Mouse (Mus musculus) embryonic facial prominence, embryonic 14.5 days (tissue): ENCODE data around the gene Gm10295. TPM values are rescaled to one million over a fixed set of nuclear protein-coding genes. Genes with fewer than 3 reads are reported as not detected.

ENCODE experiments used
- ATAC-seq: fragments of 200-750 bp; cut with Nextera tagmentation; 2 replicates; pipeline ENCODE4 v1.8.0; 2017; ENCODE audit warnings: low read depth, moderate number of reproducible peaks, moderate TSS enrichment
- DNase-seq: peaks from one replicate; pipeline ENCODE4 v3.0.0-alpha.2; 2015; ENCODE audit warnings: low spot score
- H3K27ac ChIP-seq: fragments of 300-500 bp; sonication (generic); replicated peaks from 2 replicates; pipeline ENCODE4 v1.5.1; 2014; ENCODE audit warnings: low read depth, mild to moderate bottlenecking, low read length, moderate library complexity
- H3K27me3 ChIP-seq: fragments of 300-500 bp; sonication (generic); replicated peaks from 2 replicates; pipeline ENCODE4 v1.6.1; 2014; ENCODE audit warnings: low read length; ENCODE audit not compliant: control insufficient read depth, insufficient read depth
- H3K36me3 ChIP-seq: fragments of 300-500 bp; sonication (generic); 2 replicates; pipeline ENCODE4 v1.6.1; 2014; ENCODE audit warnings: low read length, mixed read lengths; ENCODE audit not compliant: control insufficient read depth, insufficient read depth
- H3K4me1 ChIP-seq: fragments of 300-500 bp; sonication (generic); 2 replicates; pipeline ENCODE4 v1.6.1; 2014; ENCODE audit warnings: antibody characterized with exemption, low read length; ENCODE audit not compliant: control insufficient read depth, insufficient read depth
- H3K4me2 ChIP-seq: fragments of 300-500 bp; sonication (generic); 2 replicates; pipeline ENCODE4 v1.6.1; 2014; ENCODE audit warnings: low read depth, mild to moderate bottlenecking, low read length, moderate library complexity, mixed read lengths
- H3K4me3 ChIP-seq: fragments of 300-500 bp; sonication (generic); 2 replicates; pipeline ENCODE4 v1.5.1; 2014; ENCODE audit warnings: low read depth, mild to moderate bottlenecking, low read length
- H3K9ac ChIP-seq: fragments of 300-500 bp; sonication (generic); 2 replicates; pipeline ENCODE4 v1.6.1; 2014; ENCODE audit warnings: low read depth, mild to moderate bottlenecking, low read length, moderate library complexity, mixed read lengths
- H3K9me3 ChIP-seq: fragments of 300-500 bp; sonication (generic); 2 replicates; pipeline ENCODE4 v1.6.1; 2016; ENCODE audit warnings: low read length; ENCODE audit not compliant: control insufficient read depth
- WGBS: fragments of 180-500 bp; shearing (Covaris S2); extraction: QIAGEN DNeasy Blood & Tissue Kit; methylation state at CpG from one replicate; pipeline ENCODE4 v1.1.7; 2014; 5-methylcytosine and 5-hydroxymethylcytosine counted together
- polyA plus RNA-seq: library from polyadenylated mRNA; unstranded; fragments of >200 nt; fragmentation: Nextera tagmentation; extraction: Ambion mirVana; gene quantifications from 2 replicates; pipeline ENCODE4 v1.2.1, GENCODE M21; 2014

The Gm10295 gene
- polyA plus RNA-seq, 1 experiment from 2014 or later = not detected

DNA sequence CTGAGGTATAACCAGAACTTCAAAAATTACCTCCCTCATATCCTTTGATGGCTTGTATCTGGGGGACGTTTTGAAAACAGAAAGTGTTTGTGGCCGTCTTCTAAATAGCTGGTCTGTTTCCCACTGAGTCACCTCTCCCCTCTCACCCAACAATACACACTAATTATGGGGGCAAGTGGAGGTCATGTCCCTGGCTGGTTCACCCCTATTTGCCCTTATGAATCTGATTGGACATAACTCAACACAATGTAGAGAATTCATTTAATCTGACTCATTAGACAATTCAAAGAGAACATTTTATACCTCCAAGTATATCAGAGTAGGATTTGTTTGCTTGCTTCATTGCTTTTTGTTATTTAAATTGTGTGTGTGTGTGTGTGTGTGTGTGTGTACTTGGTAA, 20.6 kb upstream of the Gm10295 start:
- DNase-seq (no peak), ATAC-seq (no peak)
- Histone ChIP-seq H3K9me3 (no peaks in the 10 kb centered on the region), H3K27ac (no peak overlapping the region), H3K4me3 (no peak overlapping the region), H3K4me1 (no peaks in the 10 kb centered on the region), H3K4me2 (no peak overlapping the region), H3K9ac (no peak overlapping the region), H3K36me3 (no peaks in the 10 kb centered on the region), H3K27me3 (no peaks in the 10 kb centered on the region)
- WGBS = 37% methylated on average over 2 of the region's 2 CpGs

- Histone ChIP-seq H3K4me2 (no peak overlapping the region), H3K9me3 (no peaks in the 10 kb centered on the region), H3K9ac (no peak overlapping the region), H3K4me3 (no peak overlapping the region), H3K27me3 (no peaks in the 10 kb centered on the region), H3K4me1 (no peaks in the 10 kb centered on the region), H3K27ac (no peak overlapping the region), H3K36me3 (no peaks in the 10 kb centered on the region)
- WGBS = 42% methylated on average over 2 of the region's 2 CpGs
- DNase-seq = peak; percentile 36
- ATAC-seq = no peak
Measured at GRCm38 (mm10) chr7:71370746-71371145, 19.5 kb upstream of the Gm10295 start.

GRCm38 (mm10) chr7:71370128-71370527, 18.8 kb upstream of the Gm10295 start:
- H3K4me3 ChIP-seq = no peak overlapping the region
- H3K27ac ChIP-seq = no peak overlapping the region
- H3K4me1 ChIP-seq = no peaks in the 10 kb centered on the region
- WGBS = 89% methylated on average over 3 of the region's 3 CpGs
- DNase-seq = no peak
- no peaks in the 10 kb centered on the region for H3K9me3 ChIP-seq
- no peak for ATAC-seq
- H3K27me3 ChIP-seq = no peaks in the 10 kb centered on the region
- no peak overlapping the region for H3K9ac ChIP-seq
- H3K4me2 ChIP-seq = no peak overlapping the region
- no peaks in the 10 kb centered on the region for H3K36me3 ChIP-seq

GRCm38 (mm10) chr7:71368543-71369181, 17.4 kb upstream of the Gm10295 start:
- no peaks in the 10 kb centered on the region for H3K4me1 ChIP-seq
- H3K27me3 ChIP-seq = no peaks in the 10 kb centered on the region
- 71% methylated on average over 13 of the region's 13 CpGs for WGBS
- DNase-seq = peak; percentile 47
- no peak overlapping the region for H3K9ac ChIP-seq
- H3K4me3 ChIP-seq = no peak overlapping the region
- no peak overlapping the region for H3K27ac ChIP-seq
- no peaks in the 10 kb centered on the region for H3K9me3 ChIP-seq
- no peak for ATAC-seq
- no peak overlapping the region for H3K4me2 ChIP-seq
- H3K36me3 ChIP-seq = no peaks in the 10 kb centered on the region

DNA sequence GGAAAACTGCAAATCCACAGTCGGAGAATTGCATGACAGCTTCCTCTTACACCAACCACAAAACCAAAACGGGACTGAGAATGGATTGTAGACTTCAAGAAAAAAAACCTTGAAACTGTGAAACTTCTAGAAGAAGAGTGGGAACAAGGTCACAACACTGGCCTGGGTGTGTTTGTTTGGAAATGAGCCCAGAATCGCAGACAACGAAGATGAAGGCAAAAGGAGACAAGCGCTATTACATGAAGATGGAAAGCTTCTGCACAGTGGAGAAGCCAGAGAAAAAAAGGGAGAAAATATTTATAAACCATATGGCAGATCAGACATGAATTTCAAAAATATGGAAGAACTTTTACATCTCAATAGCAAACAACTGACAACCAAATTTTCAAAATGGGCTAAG, 4.3 kb upstream of the Gm10295 start:
- Histone ChIP-seq H3K36me3 (no peaks in the 10 kb centered on the region), H3K27me3 (no peaks in the 10 kb centered on the region)
- no peak for ATAC-seq

GRCm38 (mm10) chr7:71348922-71349321, 2.4 kb downstream of the Gm10295 start:
- peak; percentile 16 for DNase-seq
- Histone ChIP-seq H3K36me3 (no peaks in the 10 kb centered on the region), H3K27me3 (no peaks in the 10 kb centered on the region), H3K9ac (no peak overlapping the region), H3K4me1 (no peaks in the 10 kb centered on the region), H3K4me3 (no peak overlapping the region), H3K9me3 (no peaks in the 10 kb centered on the region), H3K27ac (no peak overlapping the region), H3K4me2 (no peak overlapping the region)
- ATAC-seq = no peak
- WGBS = 73% methylated on average over 9 of the region's 9 CpGs

More for the DNA sequence above, 4.3 kb upstream of the Gm10295 start:
- no peak overlapping the region for H3K4me2 ChIP-seq
- H3K4me3 ChIP-seq = no peak overlapping the region
- no peak overlapping the region for H3K9ac ChIP-seq
- no peak for DNase-seq
- WGBS = 69% methylated on average over 5 of the region's 5 CpGs
- H3K9me3 ChIP-seq = no peaks in the 10 kb centered on the region
- H3K4me1 ChIP-seq = no peaks in the 10 kb centered on the region
- no peak overlapping the region for H3K27ac ChIP-seq

GRCm38 (mm10) chr7:71324919-71325583, 26.2 kb downstream of the Gm10295 start:
- ATAC-seq = no peak
- 80% methylated on average over 11 of the region's 11 CpGs for WGBS

GRCm38 (mm10) chr7:71313148-71313765, 38.0 kb downstream of the Gm10295 start:
- DNase-seq (no peak), ATAC-seq (no peak)
- no peaks in the 10 kb centered on the region for H3K27me3 ChIP-seq
- H3K9ac ChIP-seq = no peak overlapping the region
- no peaks in the 10 kb centered on the region for H3K36me3 ChIP-seq
- no peaks in the 10 kb centered on the region for H3K9me3 ChIP-seq
- H3K27ac ChIP-seq = no peak overlapping the region
- 56% methylated on average over 7 of the region's 7 CpGs for WGBS
- H3K4me2 ChIP-seq = no peak overlapping the region
- H3K4me1 ChIP-seq = 0 out of 2 replicates have a peak, but pooled peaks cover 4% of the 10 kb centered on the region
- H3K4me3 ChIP-seq = no peak overlapping the region

More at GRCm38 (mm10) chr7:71324919-71325583, 26.2 kb downstream of the Gm10295 start:
- Histone ChIP-seq H3K27ac (no peak overlapping the region), H3K4me1 (no peaks in the 10 kb centered on the region), H3K9ac (no peak overlapping the region), H3K4me2 (no peak overlapping the region), H3K4me3 (no peak overlapping the region), H3K36me3 (no peaks in the 10 kb centered on the region), H3K9me3 (no peaks in the 10 kb centered on the region), H3K27me3 (no peaks in the 10 kb centered on the region)
- no peak for DNase-seq
